Mouse (Mus musculus) stomach, embryonic 14.5 days (tissue): ENCODE results near the gene Mia3. TPM values are rescaled to one million over a fixed set of nuclear protein-coding genes. Genes with fewer than 3 reads are reported as not detected.
"Not testable (repeated sequence)": the region's sequence is repeated elsewhere in the genome, so short reads cannot be mapped to it uniquely, and the experiment has no call there.

Experiments
- ATAC-seq: fragments of 200-750 bp; cut with Nextera tagmentation; 2 replicates; pipeline ENCODE4 v1.8.0; 2017; ENCODE audit warnings: low read depth, moderate TSS enrichment; ENCODE audit not compliant: insufficient number of reproducible peaks, insufficient read depth, low FRiP score
- H3K27ac ChIP-seq: fragments of 300-500 bp; sonication (generic); 2 replicates; pipeline ENCODE4 v1.5.1; 2014; ENCODE audit warnings: mild to moderate bottlenecking, low read length, moderate library complexity, mixed read lengths
- H3K27me3 ChIP-seq: fragments of 300-500 bp; sonication (generic); 2 replicates; pipeline ENCODE4 v1.6.1; 2014; ENCODE audit warnings: low read length, control low read depth, mixed read lengths; ENCODE audit not compliant: control insufficient read depth, insufficient read depth
- H3K36me3 ChIP-seq: fragments of 300-500 bp; sonication (generic); 2 replicates; pipeline ENCODE4 v1.6.1; 2014; ENCODE audit warnings: mild to moderate bottlenecking, control low read depth, low read length, moderate library complexity, mixed read lengths; ENCODE audit not compliant: control insufficient read depth, insufficient read depth
- H3K4me1 ChIP-seq: fragments of 300-500 bp; sonication (generic); 2 replicates; pipeline ENCODE4 v1.6.1; 2014; ENCODE audit warnings: low read length, control low read depth, mixed read lengths; ENCODE audit not compliant: control insufficient read depth, insufficient read depth
- H3K4me2 ChIP-seq: fragments of 300-500 bp; sonication (generic); replicated peaks from 2 replicates; pipeline ENCODE4 v1.6.1; 2014; ENCODE audit warnings: low read depth, low read length, control low read depth
- H3K4me3 ChIP-seq: fragments of 300-500 bp; sonication (generic); 2 replicates; pipeline ENCODE4 v1.5.1; 2014; ENCODE audit warnings: low read depth, low read length, control low read depth
- H3K9ac ChIP-seq: fragments of 300-500 bp; sonication (generic); replicated peaks from 2 replicates; pipeline ENCODE4 v1.6.1; 2014; ENCODE audit warnings: low read depth, mild to moderate bottlenecking, control low read depth, low read length, moderate library complexity, mixed read lengths
- H3K9me3 ChIP-seq: fragments of 300-500 bp; sonication (generic); 2 replicates; pipeline ENCODE4 v1.6.1; 2016; ENCODE audit warnings: low read depth, low read length, control low read depth; ENCODE audit not compliant: control insufficient read depth
- WGBS: fragments of 180-500 bp; shearing (Covaris S2); extraction: QIAGEN DNeasy Blood & Tissue Kit; methylation state at CpG from one replicate; pipeline ENCODE4 v1.1.7; 2014; 5-methylcytosine and 5-hydroxymethylcytosine counted together
- polyA plus RNA-seq: library from polyadenylated mRNA; unstranded; fragments of >200 nt; fragmentation: Nextera tagmentation; extraction: Ambion mirVana; gene quantifications from 2 replicates; pipeline ENCODE4 v1.2.1, GENCODE M21; 2014

Mia3 gene
- polyA plus RNA-seq, 1 experiment from 2014 or later, result 106 TPM

DNA sequence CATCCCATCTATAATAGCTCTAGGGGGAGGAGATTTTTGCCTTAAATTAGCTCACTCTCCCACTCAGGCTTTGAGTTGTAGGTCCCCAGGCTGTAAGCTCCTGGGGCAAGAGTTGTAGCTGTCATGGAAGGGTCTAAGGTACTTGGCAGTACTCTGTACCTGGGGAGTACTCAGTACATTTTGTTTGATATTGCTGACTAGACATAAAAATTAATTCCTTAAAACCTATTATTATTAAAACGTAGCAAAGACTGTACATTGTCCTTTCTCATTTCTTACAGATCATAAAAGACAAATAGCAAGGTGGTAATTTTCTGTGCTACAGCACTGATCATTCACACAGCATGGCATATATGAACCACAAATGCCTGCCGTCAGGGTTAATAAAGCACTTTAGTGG, 45.4 kb downstream of the Mia3 start:
- H3K9me3 ChIP-seq, result no peaks in the 10 kb centered on the region
- no peak for ATAC-seq
- H3K9ac ChIP-seq, result no peak overlapping the region
- H3K4me3 ChIP-seq, result no peak overlapping the region
- no peaks in the 10 kb centered on the region for H3K4me1 ChIP-seq
- 98% methylated on average over 2 of the region's 2 CpGs for WGBS
- no peak overlapping the region for H3K27ac ChIP-seq
- H3K36me3 ChIP-seq, result peaks cover 58% of the 10 kb centered on the region
- no peak overlapping the region for H3K4me2 ChIP-seq
- H3K27me3 ChIP-seq, result no peaks in the 10 kb centered on the region

- not testable (repeated sequence) for H3K9ac ChIP-seq, H3K9me3 ChIP-seq, H3K4me2 ChIP-seq, H3K27ac ChIP-seq, H3K27me3 ChIP-seq, H3K4me3 ChIP-seq, H3K4me1 ChIP-seq, ATAC-seq
- WGBS, result 91% methylated on average over 5 of the region's 5 CpGs
- peaks cover 54% of the 10 kb centered on the region for H3K36me3 ChIP-seq
Measured at GRCm38 (mm10) chr1:183322496-183322895, 46.9 kb downstream of the Mia3 start.

DNA sequence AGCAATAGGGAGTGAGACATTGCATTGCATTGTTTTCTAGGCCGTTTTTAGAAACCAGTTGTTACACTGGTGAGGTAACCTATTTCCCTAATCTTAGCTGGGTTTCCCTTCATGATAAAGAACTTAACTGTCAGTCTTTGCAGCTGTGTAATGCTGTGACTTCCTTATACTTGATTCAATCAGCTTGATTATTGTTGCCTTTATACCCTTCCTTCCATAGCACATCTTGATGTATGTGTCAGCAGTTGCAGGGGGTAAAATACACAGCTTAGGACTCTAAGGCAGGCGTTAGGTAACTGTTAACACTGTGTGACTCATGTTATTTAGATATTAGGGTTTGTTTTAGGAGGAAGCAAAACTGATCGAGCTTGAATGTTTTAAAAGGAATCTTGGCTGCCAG, 48.6 kb downstream of the Mia3 start:
- H3K27me3 ChIP-seq, result no peaks in the 10 kb centered on the region
- H3K4me2 ChIP-seq, result no peak overlapping the region
- peaks cover 41% of the 10 kb centered on the region for H3K36me3 ChIP-seq
- no peak overlapping the region for H3K9ac ChIP-seq
- no peak overlapping the region for H3K4me3 ChIP-seq
- WGBS, result 62% methylated on average over 3 of the region's 3 CpGs
- no peak overlapping the region for H3K27ac ChIP-seq
- no peak for ATAC-seq
- no peaks in the 10 kb centered on the region for H3K9me3 ChIP-seq
- no peaks in the 10 kb centered on the region for H3K4me1 ChIP-seq

GRCm38 (mm10) chr1:183315783-183316182, 53.6 kb downstream of the Mia3 start:
- Histone ChIP-seq H3K4me3 (no peak overlapping the region), H3K4me1 (no peaks in the 10 kb centered on the region), H3K9me3 (no peaks in the 10 kb centered on the region), H3K9ac (no peak overlapping the region), H3K4me2 (no peak overlapping the region), H3K36me3 (peaks cover 48% of the 10 kb centered on the region), H3K27ac (no peak overlapping the region), H3K27me3 (no peaks in the 10 kb centered on the region)
- 90% methylated on average over 2 of the region's 2 CpGs for WGBS
- no peak for ATAC-seq

DNA sequence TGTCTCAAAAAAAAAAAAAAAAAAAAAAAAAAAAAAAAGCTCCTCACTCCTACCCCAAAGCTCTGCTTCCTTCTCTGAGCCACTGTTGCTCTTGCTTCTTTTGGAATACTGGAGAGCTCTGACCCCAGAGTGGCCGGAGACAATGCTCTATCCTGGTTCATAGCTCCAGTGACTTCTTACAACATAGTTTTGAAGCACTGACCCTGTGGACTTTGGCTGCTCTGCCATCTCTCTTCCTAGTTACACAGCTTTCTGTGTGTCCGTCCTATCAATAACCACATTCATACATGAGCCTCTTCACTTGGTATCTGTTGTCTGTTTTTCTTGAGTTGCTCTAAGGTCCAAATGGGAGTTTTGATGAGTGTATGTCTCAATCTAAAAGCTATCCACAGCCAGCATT, 57.3 kb downstream of the Mia3 start:
- Histone ChIP-seq H3K36me3 (peaks cover 27% of the 10 kb centered on the region), H3K27ac (no peak overlapping the region), H3K4me3 (no peak overlapping the region), H3K4me1 (no peaks in the 10 kb centered on the region), H3K27me3 (no peaks in the 10 kb centered on the region), H3K4me2 (no peak overlapping the region), H3K9me3 (no peaks in the 10 kb centered on the region), H3K9ac (no peak overlapping the region)
- no peak for ATAC-seq
- WGBS, result 94% methylated on average over 2 of the region's 2 CpGs

- not testable (repeated sequence) for H3K9ac ChIP-seq, H3K4me2 ChIP-seq, H3K27me3 ChIP-seq, ATAC-seq, H3K4me3 ChIP-seq, H3K27ac ChIP-seq, H3K4me1 ChIP-seq, H3K9me3 ChIP-seq
- H3K36me3 ChIP-seq, result peaks cover 23% of the 10 kb centered on the region
- WGBS, result 84% methylated on average over 2 of the region's 2 CpGs
Measured at GRCm38 (mm10) chr1:183309601-183310000, 59.8 kb downstream of the Mia3 start.

DNA sequence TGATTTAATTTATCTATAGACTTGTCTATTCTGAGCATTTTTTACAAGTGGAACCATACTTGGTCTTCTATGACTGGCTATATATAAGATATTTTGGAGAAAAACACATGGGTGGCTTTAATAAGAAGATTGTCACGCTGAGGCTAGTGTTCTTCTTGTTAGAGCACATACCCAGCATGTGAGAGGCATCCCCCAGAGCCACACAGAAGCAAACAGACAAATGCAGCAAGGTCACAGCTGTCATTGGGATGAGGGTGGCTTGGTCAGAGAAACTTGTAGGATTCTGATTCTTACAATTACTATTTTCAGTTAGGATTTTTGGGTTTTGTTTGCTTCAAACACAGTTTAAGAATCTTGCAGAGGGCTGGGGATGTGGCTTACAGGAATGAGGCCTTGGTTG, 60.9 kb downstream of the Mia3 start:
- ATAC-seq, result no peak
- Histone ChIP-seq H3K4me2 (no peak overlapping the region), H3K9ac (no peak overlapping the region), H3K36me3 (peaks cover 14% of the 10 kb centered on the region), H3K9me3 (no peaks in the 10 kb centered on the region), H3K27me3 (no peaks in the 10 kb centered on the region), H3K4me1 (no peaks in the 10 kb centered on the region), H3K27ac (no peak overlapping the region), H3K4me3 (no peak overlapping the region)
- WGBS, result 96% methylated on average over 1 of the region's 1 CpGs

DNA sequence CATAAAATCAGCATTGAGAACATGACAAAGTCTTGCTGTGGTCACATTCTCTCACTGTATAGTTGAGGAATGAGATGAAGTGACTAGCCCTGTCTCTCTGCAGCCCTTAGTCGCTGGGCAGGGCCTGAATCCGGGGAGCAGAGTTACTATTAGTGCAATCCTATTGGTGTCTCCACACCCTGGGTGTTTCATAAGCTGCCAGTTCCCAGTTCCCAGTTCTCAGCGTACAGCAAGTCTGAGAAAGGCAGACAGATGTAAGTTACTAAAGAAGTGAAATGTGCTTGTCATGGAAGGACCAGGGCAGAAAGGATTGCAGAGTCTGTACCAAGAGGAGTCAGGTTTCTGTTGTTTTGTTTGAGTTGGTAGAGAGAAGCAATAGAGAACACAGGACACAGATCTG, 61.8 kb downstream of the Mia3 start:
- H3K4me3 ChIP-seq, result no peak overlapping the region
- H3K4me1 ChIP-seq, result no peaks in the 10 kb centered on the region
- H3K9ac ChIP-seq, result no peak overlapping the region
- no peak for ATAC-seq
- no peaks in the 10 kb centered on the region for H3K27me3 ChIP-seq
- H3K4me2 ChIP-seq, result no peak overlapping the region
- H3K36me3 ChIP-seq, result peaks cover 8% of the 10 kb centered on the region; the same call in 1 of the 2 replicates
- no peak overlapping the region for H3K27ac ChIP-seq
- 83% methylated on average over 3 of the region's 3 CpGs for WGBS
- H3K9me3 ChIP-seq, result no peaks in the 10 kb centered on the region

GRCm38 (mm10) chr1:183299161-183299560, 70.2 kb downstream of the Mia3 start:
- Histone ChIP-seq H3K4me3 (no peak overlapping the region), H3K4me2 (no peak overlapping the region), H3K27me3 (no peaks in the 10 kb centered on the region), H3K36me3 (no peaks in the 10 kb centered on the region), H3K27ac (no peak overlapping the region), H3K9ac (no peak overlapping the region), H3K4me1 (no peaks in the 10 kb centered on the region), H3K9me3 (no peaks in the 10 kb centered on the region)
- WGBS, result 84% methylated on average over 6 of the region's 6 CpGs
- ATAC-seq, result no peak
